Mouse (Mus musculus): ENCODE measurements around the gene Fmnl2. TPM values are rescaled to one million over a fixed set of nuclear protein-coding genes. Genes with fewer than 3 reads are reported as not detected.

Gene Fmnl2
- total RNA-seq, 1 experiment, result 13.6 TPM

DNA sequence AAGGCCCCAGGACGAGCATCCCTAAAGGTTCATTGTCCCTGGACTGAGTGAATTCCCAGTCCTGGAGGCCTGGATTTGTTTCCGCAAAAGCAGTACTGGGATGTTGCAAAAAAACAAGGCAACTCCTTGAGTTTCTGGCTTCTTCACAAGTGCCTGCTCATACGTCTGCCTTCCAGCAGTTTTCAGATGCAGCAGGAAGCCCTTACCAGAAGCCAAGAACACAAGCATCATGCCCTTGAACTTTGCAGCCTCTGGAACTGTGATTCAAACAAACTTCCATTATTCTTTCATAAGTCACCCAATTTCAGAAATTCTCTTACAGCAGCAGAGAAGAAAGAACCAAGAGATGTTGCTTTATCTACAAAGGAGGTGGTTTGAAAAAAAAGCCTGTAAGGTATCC, 21.9 kb upstream of the Fmnl2 start:
- H3K9ac ChIP-seq (ENCODE audit: insufficient read depth, low read depth, low read length, poor library complexity, severe bottlenecking), result no peak overlapping the region
- TF ChIP-seq CHD2 (IDR thresholded peaks at IDR 0.05; ENCODE audit: low read depth, low read length) (no peak), MAFK (IDR thresholded peaks at IDR 0.05; ENCODE audit: insufficient read depth, low read depth, low read length) (no peak), ZC3H11A (IDR thresholded peaks at IDR 0.05; ENCODE audit: borderline replicate concordance, low read depth, low read length) (no peak)
- H3K27ac ChIP-seq (ENCODE audit: insufficient read depth, low read depth, low read length, poor library complexity, severe bottlenecking), result no peak overlapping the region
- in situ Hi-C loops (cut with MboI; ENCODE audit: low sequenced_read_pairs in 2 of 2, unreplicated experiment in 2 of 2), result no loop called here
- DNase-seq (ENCODE audit: low read depth, low spot score), result no peak
- H3K36me3 ChIP-seq (ENCODE audit: control insufficient read depth, insufficient read depth, low read length, poor library complexity, severe bottlenecking), result no peaks in the 10 kb centered on the region
- no peaks in the 10 kb centered on the region for H3K4me1 ChIP-seq (ENCODE audit: control insufficient read depth in 2 of 2, insufficient read depth in 2 of 2, low read length in 2 of 2, poor library complexity in 1 of 2)
- H3K4me3 ChIP-seq (ENCODE audit: insufficient read depth in 1 of 2, low read depth in 1 of 2, low read length in 2 of 2, poor library complexity in 1 of 2, severe bottlenecking in 1 of 2), result no peak overlapping the region
- H3K9me3 ChIP-seq (ENCODE audit: control insufficient read depth, insufficient read depth, low read depth, low read length), result no peaks in the 10 kb centered on the region

DNA sequence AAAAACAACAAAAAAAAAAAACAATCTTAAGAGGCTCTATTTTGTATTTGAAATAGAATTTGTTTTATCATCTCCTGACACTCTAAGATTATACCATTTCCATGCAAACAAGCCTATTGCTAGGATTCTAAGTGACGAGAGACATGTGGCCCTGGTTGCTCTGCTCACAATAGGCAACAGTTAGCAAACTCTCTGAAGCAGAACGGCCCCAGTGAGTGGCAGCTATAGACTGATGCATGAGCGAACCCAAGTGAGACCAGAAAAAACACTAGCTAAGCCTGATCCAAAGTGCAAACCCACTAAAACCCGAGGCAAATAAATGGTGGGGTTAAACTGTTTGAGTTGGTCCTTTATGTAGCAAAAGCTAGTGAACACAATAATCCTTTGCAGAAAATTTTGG, 18.6 kb upstream of the Fmnl2 start:
- no peak overlapping the region for H3K27ac ChIP-seq (ENCODE audit: insufficient read depth, low read depth, low read length, poor library complexity, severe bottlenecking)
- H3K4me1 ChIP-seq (ENCODE audit: control insufficient read depth in 2 of 2, insufficient read depth in 2 of 2, low read length in 2 of 2, poor library complexity in 1 of 2), result no peaks in the 10 kb centered on the region
- in situ Hi-C loops (cut with MboI; ENCODE audit: low sequenced_read_pairs in 2 of 2, unreplicated experiment in 2 of 2), result no loop called here
- no peak overlapping the region for H3K9ac ChIP-seq (ENCODE audit: insufficient read depth, low read depth, low read length, poor library complexity, severe bottlenecking)
- H3K36me3 ChIP-seq (ENCODE audit: control insufficient read depth, insufficient read depth, low read length, poor library complexity, severe bottlenecking), result no peaks in the 10 kb centered on the region
- H3K9me3 ChIP-seq (ENCODE audit: control insufficient read depth, insufficient read depth, low read depth, low read length), result no peaks in the 10 kb centered on the region
- no peak for DNase-seq (ENCODE audit: low read depth, low spot score)
- no peak overlapping the region for H3K4me3 ChIP-seq (ENCODE audit: insufficient read depth in 1 of 2, low read depth in 1 of 2, low read length in 2 of 2, poor library complexity in 1 of 2, severe bottlenecking in 1 of 2)
- TF ChIP-seq HCFC1 (IDR thresholded peaks at IDR 0.05; ENCODE audit: borderline replicate concordance, insufficient read depth, low read length) (no peak), MAFK (IDR thresholded peaks at IDR 0.05; ENCODE audit: insufficient read depth, low read depth, low read length) (no peak), ZC3H11A (IDR thresholded peaks at IDR 0.05; ENCODE audit: borderline replicate concordance, low read depth, low read length) (no peak), ZNF384 (IDR thresholded peaks at IDR 0.05; ENCODE audit: low read depth, low read length) (no peak), CHD2 (IDR thresholded peaks at IDR 0.05; ENCODE audit: low read depth, low read length) (no peak)

GRCm38 (mm10) chr2:52839868-52840267, 17.8 kb upstream of the Fmnl2 start:
- in situ Hi-C loops (cut with MboI; ENCODE audit: low sequenced_read_pairs in 2 of 2, unreplicated experiment in 2 of 2), result no loop called here
- no peak for DNase-seq (ENCODE audit: low read depth, low spot score)
- no peak for TF ChIP-seq ZNF384 (IDR thresholded peaks at IDR 0.05; ENCODE audit: low read depth, low read length)
- no peak for TF ChIP-seq ZC3H11A (IDR thresholded peaks at IDR 0.05; ENCODE audit: borderline replicate concordance, low read depth, low read length)
- no peak for TF ChIP-seq HCFC1 (IDR thresholded peaks at IDR 0.05; ENCODE audit: borderline replicate concordance, insufficient read depth, low read length)
- no peak for TF ChIP-seq CHD2 (IDR thresholded peaks at IDR 0.05; ENCODE audit: low read depth, low read length)
- Histone ChIP-seq H3K36me3 (ENCODE audit: control insufficient read depth, insufficient read depth, low read length, poor library complexity, severe bottlenecking) (no peaks in the 10 kb centered on the region), H3K9me3 (ENCODE audit: control insufficient read depth, insufficient read depth, low read depth, low read length) (no peaks in the 10 kb centered on the region), H3K9ac (ENCODE audit: insufficient read depth, low read depth, low read length, poor library complexity, severe bottlenecking) (no peak overlapping the region), H3K27ac (ENCODE audit: insufficient read depth, low read depth, low read length, poor library complexity, severe bottlenecking) (no peak overlapping the region), H3K4me3 (ENCODE audit: insufficient read depth in 1 of 2, low read depth in 1 of 2, low read length in 2 of 2, poor library complexity in 1 of 2, severe bottlenecking in 1 of 2) (no peak overlapping the region), H3K4me1 (ENCODE audit: control insufficient read depth in 2 of 2, insufficient read depth in 2 of 2, low read length in 2 of 2, poor library complexity in 1 of 2) (no peaks in the 10 kb centered on the region)

DNA sequence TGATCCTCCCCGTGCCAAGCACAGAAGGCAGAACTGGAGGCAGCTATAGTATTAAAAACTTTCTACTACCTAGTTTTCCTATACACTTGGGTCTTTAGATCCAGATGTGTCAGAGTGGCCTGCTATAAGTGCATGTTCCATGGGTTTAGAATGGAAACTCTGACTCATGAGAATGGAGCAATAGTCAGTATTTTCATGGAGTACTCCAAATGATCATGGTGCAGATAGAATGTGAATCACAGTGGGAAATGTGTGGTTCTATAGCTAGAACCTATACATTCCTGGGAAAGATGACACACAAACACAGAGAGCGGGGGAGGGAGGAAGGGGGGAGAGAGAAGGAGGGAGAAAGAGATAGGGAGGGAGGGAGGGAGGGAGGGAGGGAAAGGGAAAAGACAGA, 13.8 kb upstream of the Fmnl2 start:
- Histone ChIP-seq H3K4me3 (ENCODE audit: insufficient read depth in 1 of 2, low read depth in 1 of 2, low read length in 2 of 2, poor library complexity in 1 of 2, severe bottlenecking in 1 of 2) (no peak overlapping the region), H3K36me3 (ENCODE audit: control insufficient read depth, insufficient read depth, low read length, poor library complexity, severe bottlenecking) (no peaks in the 10 kb centered on the region), H3K27ac (ENCODE audit: insufficient read depth, low read depth, low read length, poor library complexity, severe bottlenecking) (no peak overlapping the region), H3K4me1 (ENCODE audit: control insufficient read depth in 2 of 2, insufficient read depth in 2 of 2, low read length in 2 of 2, poor library complexity in 1 of 2) (peaks cover 0 to 2% of the 10 kb centered on the region in 2 experiments; a peak in 2 of 4 replicates), H3K9me3 (ENCODE audit: control insufficient read depth, insufficient read depth, low read depth, low read length) (no peaks in the 10 kb centered on the region), H3K9ac (ENCODE audit: insufficient read depth, low read depth, low read length, poor library complexity, severe bottlenecking) (no peak overlapping the region)
- DNase-seq (ENCODE audit: low read depth, low spot score), result no peak
- TF ChIP-seq MAFK (IDR thresholded peaks at IDR 0.05; ENCODE audit: insufficient read depth, low read depth, low read length), result no peak
- no peak for TF ChIP-seq ZC3H11A (IDR thresholded peaks at IDR 0.05; ENCODE audit: borderline replicate concordance, low read depth, low read length)
- no peak for TF ChIP-seq ZNF384 (IDR thresholded peaks at IDR 0.05; ENCODE audit: low read depth, low read length)
- TF ChIP-seq HCFC1 (IDR thresholded peaks at IDR 0.05; ENCODE audit: borderline replicate concordance, insufficient read depth, low read length), result no peak
- no peak for TF ChIP-seq CHD2 (IDR thresholded peaks at IDR 0.05; ENCODE audit: low read depth, low read length)
- in situ Hi-C loops (cut with MboI; ENCODE audit: low sequenced_read_pairs in 2 of 2, unreplicated experiment in 2 of 2), result no loop called here
